Mouse (Mus musculus): Measurements from ENCODE around the gene Clip2. TPM values are rescaled to one million over a fixed set of nuclear protein-coding genes. Genes with fewer than 3 reads are reported as not detected.
"Not testable (repeated sequence)": the region's sequence is repeated elsewhere in the genome, so short reads cannot be mapped to it uniquely, and the experiment has no call there.

Clip2 gene
- total RNA-seq, 2 experiments from 2014 or later: 15.8 to 17.6 TPM

DNA sequence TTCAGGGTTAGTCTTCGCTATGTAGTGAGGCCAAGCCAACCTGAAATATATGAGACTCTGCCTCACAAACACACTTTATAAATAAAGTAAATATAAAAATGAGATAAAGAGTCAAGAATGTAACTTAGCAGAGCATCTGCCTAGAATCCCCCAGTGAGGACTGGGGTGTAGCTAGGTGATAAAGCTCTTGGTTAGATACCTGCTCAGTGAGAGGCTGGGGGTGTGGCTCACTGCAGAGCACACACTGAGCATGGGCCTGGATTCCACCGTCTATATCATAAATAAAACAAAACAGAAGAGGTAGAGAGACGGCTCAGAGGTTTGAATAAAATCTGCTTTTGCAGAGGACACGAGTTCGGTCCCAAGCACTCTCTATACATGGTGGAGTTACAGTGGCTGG is 88.0 kb downstream of the Clip2 start:
- no peak for DNase-seq (ENCODE audit: low spot score in 2 of 2)

DNA sequence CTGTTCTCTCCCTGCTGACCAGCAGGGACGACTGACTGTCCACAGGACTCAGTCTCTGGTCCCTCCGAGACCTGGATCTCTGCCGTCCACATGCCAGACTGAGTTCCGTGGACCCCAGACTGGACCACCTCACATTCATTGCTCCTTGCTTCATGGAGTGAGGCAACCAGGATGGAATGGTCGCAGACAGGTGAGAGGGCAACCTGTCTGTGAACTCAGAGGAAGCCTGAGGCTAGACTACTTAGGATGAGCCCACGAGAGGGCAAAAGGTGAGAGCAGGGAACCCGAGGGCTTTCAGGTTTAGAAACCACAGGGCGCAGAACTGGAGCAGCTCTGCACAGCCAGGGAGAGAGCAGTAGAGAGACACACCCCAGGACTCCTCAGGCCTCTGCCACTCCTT is 89.5 kb downstream of the Clip2 start:
- no peak for DNase-seq (ENCODE audit: low spot score in 2 of 2)

DNA sequence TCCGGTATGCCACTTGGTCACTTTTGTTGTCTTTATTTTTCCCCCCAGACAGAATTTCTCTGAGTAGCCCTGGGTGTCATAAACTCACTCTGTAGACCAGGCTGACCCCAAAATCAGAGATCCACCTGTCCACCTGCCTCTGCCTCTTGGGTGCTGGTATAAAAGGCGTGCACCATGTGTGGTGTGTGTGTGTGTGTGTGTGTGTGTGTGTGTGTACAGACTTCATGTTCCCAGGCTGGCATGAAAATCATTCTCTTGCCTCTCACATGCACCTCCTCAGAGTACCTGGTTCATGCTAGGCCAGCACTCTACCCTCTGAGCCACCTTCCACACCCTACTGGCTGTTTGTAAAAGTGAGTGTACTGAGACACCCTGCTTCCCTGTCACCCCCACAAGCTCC is 89.9 kb downstream of the Clip2 start:
- DNase-seq (ENCODE audit: low spot score in 2 of 2): no peak

DNA sequence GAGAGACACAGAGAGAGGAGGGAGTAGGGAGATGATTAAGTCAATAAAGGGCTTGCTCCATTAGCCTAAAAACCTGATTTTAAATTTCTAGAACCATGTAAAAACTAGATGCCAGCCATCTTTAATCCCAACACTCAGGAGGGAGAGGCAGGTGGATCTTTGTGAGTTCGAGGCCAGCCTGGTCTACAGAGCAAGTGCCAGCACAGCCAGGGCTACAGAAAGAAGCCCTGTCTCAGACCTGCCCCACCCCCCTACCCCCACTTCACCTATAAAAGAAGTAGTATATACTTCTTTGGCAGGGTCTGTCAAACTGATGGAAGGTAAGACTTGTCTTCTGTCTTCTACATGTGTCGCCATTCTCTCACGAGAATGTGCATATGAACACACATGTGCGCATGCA is 91.7 kb downstream of the Clip2 start:
- DNase-seq (ENCODE audit: low spot score in 2 of 2): no peak

DNA sequence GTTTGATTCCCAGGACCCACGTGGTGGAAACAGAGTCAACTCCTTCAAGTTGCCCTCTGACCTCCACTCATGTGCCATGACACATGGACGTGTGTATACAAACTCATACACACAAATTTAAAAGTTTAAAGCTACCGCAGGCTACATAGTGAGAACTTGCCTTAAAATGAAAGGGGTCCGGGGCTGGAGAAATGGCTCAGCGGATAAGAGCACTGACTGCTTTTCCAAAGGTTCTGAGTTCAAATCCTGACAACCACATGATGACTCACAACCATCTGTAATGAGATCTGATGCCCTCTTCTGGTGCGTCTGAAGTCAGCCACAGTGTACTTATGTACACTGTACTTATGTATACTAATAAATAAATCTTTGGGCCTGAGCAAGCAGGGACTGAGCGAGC is 93.1 kb downstream of the Clip2 start:
- DNase-seq (ENCODE audit: low spot score in 2 of 2): no peak

DNA sequence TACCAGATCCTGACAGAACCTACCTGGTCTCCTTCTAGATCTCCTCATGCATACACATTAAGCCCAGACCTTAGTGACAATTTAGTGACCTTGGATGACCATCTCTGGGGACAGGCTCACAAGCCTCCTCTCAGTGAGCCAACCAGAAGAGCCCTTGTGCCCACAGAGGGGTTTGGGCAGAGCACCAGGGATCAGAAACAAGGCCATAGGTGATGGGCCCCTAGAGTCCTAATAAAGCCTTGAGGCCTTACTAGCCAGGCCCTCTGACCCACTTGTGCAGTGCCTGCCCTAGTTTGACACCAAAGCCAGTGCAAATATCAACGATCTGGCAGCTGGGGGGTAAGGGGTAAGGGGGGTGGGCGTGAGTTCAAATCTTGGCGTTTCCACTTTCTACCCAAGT is 93.8 kb downstream of the Clip2 start:
- DNase-seq (ENCODE audit: low spot score in 2 of 2): no peak

DNA sequence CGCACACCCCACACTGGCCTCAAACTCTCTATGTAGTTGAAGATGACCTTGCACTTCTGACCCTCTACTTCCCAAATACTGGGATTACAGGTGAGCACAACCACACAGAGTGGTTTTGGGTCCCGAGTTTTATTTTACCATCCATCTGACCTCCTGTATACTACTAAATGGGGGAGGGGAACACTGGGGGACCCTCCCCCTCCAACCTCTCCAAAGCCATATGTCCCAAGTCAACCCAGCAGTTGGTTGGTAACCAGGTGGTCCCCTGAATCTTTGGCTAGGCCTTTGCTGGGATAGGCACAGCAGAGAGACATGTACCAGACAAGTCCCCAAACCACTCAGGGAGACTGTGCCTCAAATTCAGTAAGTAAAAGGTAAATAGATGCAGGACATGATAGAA is 94.9 kb downstream of the Clip2 start:
- DNase-seq (ENCODE audit: low spot score in 2 of 2): no peak

DNA sequence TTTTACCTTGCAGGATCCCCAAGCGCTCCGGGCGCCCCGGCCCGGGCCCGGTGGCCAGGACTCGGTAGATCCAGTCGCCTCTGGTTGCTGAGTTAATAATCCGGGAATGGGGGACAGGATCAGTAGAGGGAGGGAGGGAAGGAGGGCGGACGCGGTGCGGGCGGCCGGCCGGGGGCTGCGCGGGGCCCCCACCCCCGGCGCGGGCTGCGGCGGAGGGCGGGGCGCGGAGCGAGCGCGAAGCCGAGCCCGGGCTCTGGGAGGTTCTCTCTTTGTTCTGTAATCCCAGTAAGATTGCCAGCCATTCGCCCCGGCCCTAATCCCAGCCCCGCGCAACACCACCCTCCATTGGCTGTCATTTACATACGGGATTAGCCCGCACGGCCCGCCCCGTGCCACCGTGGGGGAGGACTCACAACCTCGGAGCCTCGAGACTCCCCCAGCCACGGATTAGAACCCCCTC is 95.7 kb downstream of the Clip2 start, which contains the start of gene Gtf2ird1:
Gene Gtf2ird1 (minus strand): TSS at position 214 of the 460 bp plus-strand sequence.
- peak; percentile 67 to 77 for DNase-seq (ENCODE audit: low spot score in 2 of 2)

DNA sequence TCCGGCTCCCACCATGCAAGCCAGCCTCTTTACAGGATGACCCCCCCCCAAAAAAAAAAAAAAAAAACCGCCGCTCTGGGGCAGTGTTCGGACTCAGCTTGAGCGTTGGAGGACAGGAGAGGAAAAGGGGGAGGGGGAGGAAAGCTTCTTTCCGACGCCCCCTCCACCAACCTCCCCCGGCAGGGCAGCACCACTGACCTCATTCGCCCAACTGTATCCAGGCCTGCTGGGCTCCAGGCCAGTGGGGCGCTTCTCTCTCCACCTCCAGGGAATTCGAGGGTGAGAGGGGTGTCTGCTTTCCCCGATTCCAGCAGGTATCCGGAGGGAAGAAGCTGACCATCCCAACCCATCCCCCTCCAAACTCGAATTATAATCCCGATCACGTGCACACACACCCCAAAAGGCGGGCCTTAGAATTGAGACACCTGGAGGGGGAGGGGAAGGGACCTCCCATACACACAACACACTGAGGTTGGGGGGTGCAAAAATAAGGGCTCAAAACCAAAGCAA is 96.3 kb downstream of the Clip2 start:
- DNase-seq (ENCODE audit: low spot score in 2 of 2): peak in 1 of 2 experiments; percentile 43

DNA sequence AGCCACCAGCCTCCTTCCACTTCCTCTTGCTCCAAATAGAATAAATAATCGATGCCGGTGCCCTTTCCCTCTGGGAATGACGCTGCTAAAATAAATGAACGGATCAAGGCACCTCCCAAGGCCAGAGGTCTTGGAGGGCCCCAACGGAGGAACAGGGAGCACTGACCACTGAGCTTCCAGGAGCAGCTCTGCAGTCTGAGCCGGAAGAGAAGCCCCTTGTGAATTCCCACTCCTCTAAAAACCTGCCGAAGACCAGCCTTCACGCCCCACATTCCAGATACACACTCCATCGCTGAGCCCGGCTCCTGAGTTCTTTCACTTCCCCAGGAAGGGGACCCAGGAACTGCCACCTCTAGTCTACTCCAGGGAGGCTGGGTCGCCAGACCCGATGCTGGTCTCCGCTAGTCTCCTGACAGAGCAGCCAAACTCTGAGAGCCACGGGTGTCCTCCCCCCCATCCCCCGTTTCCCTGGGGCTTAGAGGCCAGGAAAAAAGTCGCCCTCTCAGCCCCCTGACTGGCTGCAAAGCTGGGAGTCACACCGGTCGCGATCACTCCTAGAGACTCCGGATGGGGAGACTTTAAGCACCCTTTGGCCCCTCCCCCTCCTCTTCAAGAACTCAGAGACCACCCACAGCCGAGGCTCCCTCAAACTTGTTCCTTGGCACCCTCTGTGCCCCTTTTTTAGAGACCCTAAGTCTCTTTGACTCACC is 96.9 kb downstream of the Clip2 start:
- no peak for DNase-seq (ENCODE audit: low spot score in 2 of 2)

DNA sequence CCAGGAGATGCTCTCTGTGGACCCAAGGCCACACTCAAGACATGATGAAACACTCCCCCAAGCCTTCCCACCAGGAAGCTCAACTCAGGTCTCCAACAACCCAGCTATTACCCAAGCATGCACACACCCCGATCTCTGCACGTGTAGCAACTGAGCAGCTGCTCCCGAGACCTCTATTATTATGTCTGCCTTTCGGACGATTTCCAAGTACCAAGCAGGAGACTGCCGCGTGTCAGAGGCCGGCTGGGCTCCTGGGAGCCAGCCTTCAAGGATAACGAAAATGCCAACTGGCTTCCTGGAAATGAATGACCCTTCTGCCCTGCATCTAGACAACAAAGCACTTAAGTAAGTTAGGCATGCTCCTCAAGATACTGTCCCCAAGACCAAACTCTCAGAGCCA is 97.8 kb downstream of the Clip2 start:
- DNase-seq (ENCODE audit: low spot score in 2 of 2): no peak

DNA sequence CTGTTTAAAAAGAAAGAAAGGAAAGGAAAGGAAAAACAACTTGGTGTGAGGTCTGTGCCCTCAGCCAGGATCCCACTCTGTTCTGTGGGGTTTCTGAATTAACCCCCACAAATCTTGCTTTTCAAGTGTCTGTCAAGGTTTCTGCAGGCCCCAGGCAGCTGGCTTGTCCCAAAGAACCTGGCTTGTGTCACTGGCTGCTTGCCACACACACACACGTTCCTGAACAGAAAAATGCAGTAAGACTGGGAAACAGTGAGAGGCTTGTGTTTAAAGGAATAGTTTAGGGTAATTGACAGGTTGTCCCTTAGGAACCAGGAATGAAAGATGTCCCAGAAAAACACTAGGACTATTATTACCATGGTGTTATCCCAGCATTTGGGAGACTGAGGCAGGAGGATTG is 98.7 kb downstream of the Clip2 start:
- no peak for DNase-seq (ENCODE audit: low spot score in 2 of 2)

DNA sequence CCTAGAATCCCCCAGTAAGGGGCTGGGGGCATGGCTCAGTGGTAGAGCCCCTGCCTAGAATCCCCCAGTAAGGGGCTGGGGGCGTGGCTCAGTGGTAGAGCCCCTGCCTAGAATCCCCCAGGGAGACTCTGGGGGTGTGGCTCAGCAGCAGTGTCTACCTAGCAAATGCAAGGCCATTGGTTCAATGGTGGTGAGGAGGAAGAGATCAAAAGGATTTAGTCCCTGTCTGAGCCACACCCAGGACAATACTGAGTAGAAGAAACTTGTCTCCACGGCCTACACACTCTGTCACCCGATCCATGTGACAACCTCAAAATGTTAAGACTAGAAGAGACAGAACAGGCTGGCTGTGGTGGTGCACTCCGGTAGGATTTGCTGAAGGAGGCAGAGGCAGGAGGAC is 105.5 kb downstream of the Clip2 start:
- not testable (repeated sequence) for DNase-seq (ENCODE audit: low spot score in 2 of 2)

DNA sequence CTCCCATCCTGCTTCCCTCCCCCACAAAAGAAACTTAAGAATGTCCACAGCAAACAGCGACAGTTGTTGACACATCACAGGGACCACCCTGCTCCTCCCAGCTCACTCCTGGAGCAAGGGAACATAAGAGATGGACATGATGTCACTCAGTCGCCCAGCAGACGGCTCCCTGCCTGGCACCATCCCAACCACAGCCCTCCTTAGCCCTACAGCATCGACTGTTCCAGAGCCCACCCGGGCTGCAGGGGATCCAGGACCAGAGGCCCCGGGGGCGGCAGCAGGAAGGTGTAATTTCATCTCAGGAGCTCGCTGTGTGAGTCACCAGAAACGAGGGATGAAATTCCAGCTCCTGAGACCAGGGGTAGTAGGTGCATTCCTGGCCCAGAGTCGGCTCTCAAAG is 106.3 kb downstream of the Clip2 start:
- no peak for DNase-seq (ENCODE audit: low spot score in 2 of 2)

DNA sequence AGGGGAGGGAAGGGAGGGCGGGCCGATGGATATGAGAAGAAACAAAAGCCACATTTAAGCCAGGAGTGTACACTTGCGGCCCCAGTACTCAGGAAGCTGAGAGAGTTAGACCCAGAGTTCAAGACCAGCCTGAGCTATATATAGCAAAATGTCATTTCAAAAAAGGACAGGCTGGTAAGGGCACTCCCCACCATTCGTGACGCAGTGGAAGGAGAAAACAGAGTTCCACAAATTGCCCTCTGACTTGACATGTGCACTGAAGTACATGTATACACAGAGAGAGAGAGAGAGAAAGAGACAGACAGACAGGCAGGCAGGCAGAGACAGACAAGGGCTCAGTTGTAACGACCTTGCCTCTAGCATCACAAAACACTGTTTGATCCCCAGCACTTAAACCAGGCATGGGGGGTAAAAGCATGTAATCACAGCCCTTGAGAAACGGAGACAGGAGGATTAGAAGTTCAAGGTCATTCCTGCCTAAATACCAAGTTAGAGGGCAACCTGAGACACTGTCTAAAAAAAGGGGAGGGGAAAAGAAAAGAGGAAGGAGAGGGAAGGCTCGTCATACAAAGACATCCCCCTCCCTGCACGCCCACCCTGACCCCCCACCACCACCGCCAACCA is 106.9 kb downstream of the Clip2 start:
- DNase-seq (ENCODE audit: low spot score in 2 of 2): no peak

DNA sequence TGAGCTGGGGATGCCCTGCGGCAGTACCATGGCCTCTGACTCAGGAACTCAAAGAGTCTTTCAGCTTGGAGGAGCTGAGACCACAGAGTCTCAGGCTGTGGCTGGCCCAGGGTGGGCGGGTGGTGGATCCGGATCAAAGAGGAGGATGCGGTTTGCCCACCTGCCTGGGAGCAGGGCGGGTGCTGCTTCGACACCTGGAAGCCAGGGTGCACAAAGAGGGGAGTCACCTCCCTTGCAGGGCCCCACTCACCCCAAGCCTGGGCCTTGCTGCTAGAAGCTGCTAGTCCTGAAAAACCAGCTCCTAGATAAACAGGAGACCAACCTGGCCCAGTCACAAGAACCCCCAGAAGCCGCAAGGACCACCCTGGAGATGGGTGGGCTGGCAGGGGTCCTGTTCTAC is 107.8 kb downstream of the Clip2 start:
- DNase-seq (ENCODE audit: low spot score in 2 of 2): no peak

DNA sequence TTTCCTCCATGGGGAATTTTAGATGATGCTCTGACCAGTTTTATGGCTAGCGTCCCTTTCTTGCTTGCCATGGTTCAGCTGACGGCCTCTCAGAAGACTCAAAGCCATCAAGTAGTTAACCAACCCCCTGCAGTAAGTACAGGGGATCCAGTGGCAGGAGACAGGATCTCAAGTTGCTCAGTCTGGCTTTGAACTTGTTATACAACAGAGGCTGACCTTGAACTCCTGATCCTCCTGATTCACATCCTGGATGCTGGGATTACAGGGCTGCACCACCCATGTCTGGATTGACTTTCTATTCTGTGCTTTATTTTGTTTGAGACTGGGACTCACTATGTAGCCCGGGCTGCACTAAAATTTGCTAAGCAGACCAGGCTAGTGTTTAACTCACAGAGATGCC is 110.2 kb downstream of the Clip2 start:
- no peak for DNase-seq (ENCODE audit: low spot score in 2 of 2)

DNA sequence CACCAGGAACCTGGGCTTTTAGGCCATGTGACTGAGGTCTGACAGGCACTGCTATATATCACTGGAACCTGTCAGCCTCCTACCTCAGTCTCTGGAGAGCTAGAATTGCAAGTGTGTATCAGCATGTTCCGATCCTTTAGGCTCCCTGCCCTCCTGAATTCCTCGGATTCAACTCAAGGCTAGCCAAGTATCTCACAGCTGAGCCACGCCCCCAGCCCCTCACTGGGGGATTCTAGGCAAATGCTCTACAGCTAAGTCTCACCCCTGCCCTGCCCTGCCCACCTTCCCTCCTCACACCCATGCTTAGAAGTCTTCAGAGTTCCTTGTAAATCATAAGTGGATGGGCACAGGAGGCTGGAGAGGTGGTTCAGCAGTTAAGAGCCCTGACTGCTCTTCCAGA is 111.1 kb downstream of the Clip2 start:
- DNase-seq (ENCODE audit: low spot score in 2 of 2): no peak

DNA sequence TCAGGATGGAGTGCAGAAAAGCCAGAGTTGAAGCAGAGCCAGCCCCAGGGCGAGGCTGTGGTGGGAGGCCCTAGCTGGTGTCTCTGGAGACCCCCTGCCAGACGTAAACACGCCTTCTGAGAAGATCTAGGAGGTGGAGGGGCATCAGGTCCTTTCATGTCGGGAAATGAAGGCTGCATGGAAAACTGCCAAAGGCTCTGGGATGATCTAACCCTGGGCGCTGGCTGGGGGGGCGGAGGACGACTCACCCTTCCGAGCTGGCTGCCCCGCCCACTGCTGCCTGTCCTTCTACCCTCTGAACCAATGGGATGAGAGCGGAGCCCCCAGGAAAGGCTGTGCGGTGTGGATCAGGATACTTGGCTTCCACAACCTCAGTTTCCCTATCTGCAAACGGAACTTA is 112.1 kb downstream of the Clip2 start:
- peak in 1 of 2 experiments; percentile 41 for DNase-seq (ENCODE audit: low spot score in 2 of 2)

DNA sequence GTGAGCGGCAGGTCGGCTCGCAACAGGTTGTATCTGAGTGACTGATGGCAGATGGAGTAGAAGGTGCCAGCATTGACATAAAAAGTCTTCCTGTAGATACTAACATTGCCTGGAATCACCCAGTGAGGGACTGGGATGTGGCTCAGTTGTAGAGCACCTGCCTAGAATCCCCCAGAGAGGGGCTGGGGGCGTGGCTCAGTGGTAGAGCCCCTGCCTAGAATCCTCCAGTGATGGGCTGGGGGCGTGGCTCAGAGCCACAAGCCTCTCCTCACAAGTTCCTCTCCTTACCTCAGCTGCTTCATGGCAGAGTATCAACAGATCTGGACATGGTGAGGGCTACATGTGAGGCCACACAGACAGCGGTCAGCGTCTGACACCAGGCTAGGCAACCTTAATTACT is 112.8 kb downstream of the Clip2 start:
- DNase-seq (ENCODE audit: low spot score in 2 of 2): no peak

All from gastrocnemius, postnatal 4 days (tissue).